Mouse (Mus musculus) hindbrain, embryonic 12.5 days (tissue): ENCODE measurements around the gene Nfya. TPM values are rescaled to one million over a fixed set of nuclear protein-coding genes. Genes with fewer than 3 reads are reported as not detected.

Experiments
- ATAC-seq: fragments of 200-750 bp; cut with Nextera tagmentation; 2 replicates; pipeline ENCODE4 v1.8.0; 2017; ENCODE audit warnings: moderate TSS enrichment; ENCODE audit not compliant: low FRiP score
- H3K27ac ChIP-seq: fragments of 300-500 bp; sonication (generic); 2 replicates; pipeline ENCODE4 v1.5.1; 2016; ENCODE audit warnings: mild to moderate bottlenecking
- H3K27me3 ChIP-seq: fragments of 300-500 bp; sonication (generic); 2 replicates; pipeline ENCODE4 v1.6.1; 2016; ENCODE audit warnings: mild to moderate bottlenecking
- H3K36me3 ChIP-seq: fragments of 300-500 bp; sonication (generic); 2 replicates; pipeline ENCODE4 v1.6.1; 2016; ENCODE audit warnings: mild to moderate bottlenecking
- H3K4me1 ChIP-seq: fragments of 300-500 bp; sonication (generic); 2 replicates; pipeline ENCODE4 v1.6.1; 2016
- H3K4me2 ChIP-seq: fragments of 300-500 bp; sonication (generic); replicated peaks from 2 replicates; pipeline ENCODE4 v1.6.1; 2016; ENCODE audit warnings: mild to moderate bottlenecking
- H3K4me3 ChIP-seq: fragments of 300-500 bp; sonication (generic); 2 replicates; pipeline ENCODE4 v1.5.1; 2016; ENCODE audit warnings: mild to moderate bottlenecking
- H3K9ac ChIP-seq: fragments of 300-500 bp; sonication (generic); 2 replicates; pipeline ENCODE4 v1.6.1; 2016; ENCODE audit warnings: mild to moderate bottlenecking, moderate library complexity
- H3K9me3 ChIP-seq: fragments of 300-500 bp; sonication (generic); replicated peaks from 2 replicates; pipeline ENCODE4 v1.6.1; 2016; ENCODE audit warnings: mild to moderate bottlenecking
- WGBS: fragments of 180-500 bp; shearing (Covaris S2); methylation state at CpG from one replicate; pipeline ENCODE4 v1.1.7; 2016; 5-methylcytosine and 5-hydroxymethylcytosine counted together
- polyA plus RNA-seq: library from polyadenylated mRNA; unstranded; fragments of >200 nt; fragmentation: Nextera tagmentation; extraction: Ambion mirVana; gene quantifications from 2 replicates; pipeline ENCODE4 v1.2.1, GENCODE M21; 2016

The Nfya gene
- polyA plus RNA-seq, 1 experiment from 2014 or later: 16.7 TPM

DNA sequence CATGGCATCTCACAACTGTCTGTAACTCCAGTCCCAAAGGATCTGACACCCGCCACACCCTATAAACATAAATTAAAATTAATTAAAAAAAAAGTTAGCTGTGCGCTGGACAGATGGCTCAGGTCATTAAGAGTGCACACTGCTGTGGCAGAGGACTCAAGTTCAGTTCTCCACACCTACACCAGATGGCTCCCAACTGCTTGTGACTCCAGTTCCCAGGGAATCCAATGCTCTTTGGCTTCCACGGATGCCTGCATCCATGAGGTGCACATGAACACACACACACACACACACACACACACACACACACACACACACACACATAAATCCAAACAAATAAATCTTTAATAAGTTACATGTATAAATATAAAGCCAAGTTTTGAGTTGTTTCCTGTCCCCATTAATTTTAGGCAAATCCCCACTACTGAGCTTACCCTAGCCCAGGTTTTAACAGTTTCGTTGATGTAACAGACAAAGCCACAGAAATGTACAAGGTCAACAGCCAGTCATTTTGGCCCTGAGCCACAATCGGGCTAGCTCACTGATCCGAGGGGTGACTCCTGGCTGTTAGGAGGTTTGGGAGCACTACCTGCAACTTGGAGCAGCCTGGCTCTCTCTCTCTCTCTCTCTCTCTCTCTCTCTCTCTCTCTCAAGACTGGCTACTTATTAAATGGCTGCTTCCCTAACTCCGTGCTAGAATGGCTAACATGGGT is 33.2 kb upstream of the Nfya start:
- 0 out of 2 replicates have a peak, but pooled peaks have one; percentile 41 for ATAC-seq
- no peak overlapping the region for H3K4me2 ChIP-seq
- no peaks in the 10 kb centered on the region for H3K36me3 ChIP-seq
- no peaks in the 10 kb centered on the region for H3K27me3 ChIP-seq
- no peaks in the 10 kb centered on the region for H3K9me3 ChIP-seq
- no peak overlapping the region for H3K4me3 ChIP-seq
- no peak overlapping the region for H3K27ac ChIP-seq
- no peaks in the 10 kb centered on the region for H3K4me1 ChIP-seq
- H3K9ac ChIP-seq: no peak overlapping the region
- WGBS: 61% methylated on average over 7 of the region's 7 CpGs

DNA sequence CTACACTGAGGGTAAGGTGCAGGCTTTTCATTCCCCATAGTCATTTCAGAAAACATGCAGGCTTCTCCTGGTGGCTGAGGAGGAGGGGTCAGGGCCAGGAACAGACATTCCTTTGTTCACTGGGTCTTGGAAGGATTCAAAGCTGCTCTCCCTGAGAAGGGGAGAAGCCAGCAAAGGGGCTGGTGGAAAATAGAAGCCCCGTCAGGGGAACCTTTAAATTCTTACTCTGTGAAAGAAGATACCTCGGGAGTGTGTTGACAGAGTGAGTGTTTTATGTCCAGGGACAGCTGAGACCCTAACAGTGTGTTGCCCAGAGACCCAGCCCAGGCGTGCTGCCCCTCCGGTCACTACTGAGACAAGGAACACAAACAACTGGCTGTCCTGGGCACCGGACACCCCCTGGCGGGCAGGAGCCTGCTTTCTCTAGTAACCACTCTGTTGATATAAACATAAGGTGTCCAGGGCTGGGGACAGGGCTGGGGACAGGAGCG is 27.8 kb upstream of the Nfya start:
- Histone ChIP-seq H3K4me3 (no peak overlapping the region), H3K4me1 (peaks cover 12% of the 10 kb centered on the region), H3K27ac (peak overlapping the region; percentile 53), H3K9me3 (no peaks in the 10 kb centered on the region), H3K4me2 (no peak overlapping the region), H3K9ac (no peak overlapping the region), H3K36me3 (no peaks in the 10 kb centered on the region), H3K27me3 (no peaks in the 10 kb centered on the region)
- WGBS: 39% methylated on average over 7 of the region's 7 CpGs
- ATAC-seq: no peak

DNA sequence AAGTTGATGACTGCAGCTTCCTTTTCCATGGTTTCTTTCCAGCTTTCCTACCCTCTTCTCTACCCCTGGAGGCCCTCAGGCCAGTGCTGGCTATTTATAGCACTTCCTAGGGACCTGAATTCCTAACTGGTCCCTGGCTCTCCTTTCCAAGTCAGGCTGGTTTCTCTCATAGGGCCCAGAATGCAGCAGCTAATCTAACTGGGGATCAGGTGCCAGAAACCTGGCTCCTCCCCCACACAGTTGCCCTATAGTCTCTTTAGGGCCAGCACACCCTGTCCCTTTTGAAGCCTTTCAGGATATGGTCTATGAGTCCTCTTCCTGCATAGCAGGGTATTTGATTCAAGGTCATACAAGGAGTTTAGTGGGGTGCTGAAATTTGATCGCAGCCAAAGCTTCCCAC is 26.8 kb upstream of the Nfya start:
- H3K27ac ChIP-seq: peak overlapping the region; percentile 36; the same call in 1 of the 2 replicates

DNA sequence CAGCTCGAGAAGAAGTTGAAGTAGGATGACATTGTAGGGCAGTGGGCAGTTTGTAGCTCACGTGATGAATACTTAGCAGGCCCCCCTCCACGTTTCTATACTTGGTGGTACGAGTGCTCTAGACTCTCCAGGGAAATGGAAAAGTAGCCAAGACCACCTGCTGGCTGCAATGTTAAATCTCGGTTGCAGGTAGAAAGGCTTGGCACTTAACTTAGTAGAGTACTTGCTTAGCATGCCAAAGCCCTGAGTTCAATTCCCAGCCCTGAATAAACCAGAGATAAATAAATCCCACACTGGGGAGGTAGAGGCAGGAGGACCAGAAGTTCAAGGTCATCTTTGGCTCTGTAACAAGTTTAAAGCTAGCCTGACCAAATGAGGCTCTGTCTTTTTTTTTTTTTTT is 24.8 kb upstream of the Nfya start:
- WGBS: 81% methylated on average over 5 of the region's 5 CpGs
- H3K4me2 ChIP-seq: no peak overlapping the region
- H3K4me1 ChIP-seq: peaks cover 24% of the 10 kb centered on the region
- no peak overlapping the region for H3K27ac ChIP-seq
- H3K9ac ChIP-seq: no peak overlapping the region
- no peaks in the 10 kb centered on the region for H3K36me3 ChIP-seq
- H3K27me3 ChIP-seq: no peaks in the 10 kb centered on the region
- H3K9me3 ChIP-seq: no peaks in the 10 kb centered on the region
- ATAC-seq: no peak
- H3K4me3 ChIP-seq: no peak overlapping the region

More for the DNA sequence above, 26.8 kb upstream of the Nfya start:
- Histone ChIP-seq H3K4me3 (no peak overlapping the region), H3K36me3 (no peaks in the 10 kb centered on the region), H3K4me1 (peaks cover 14% of the 10 kb centered on the region), H3K27me3 (no peaks in the 10 kb centered on the region), H3K9ac (no peak overlapping the region), H3K4me2 (no peak overlapping the region), H3K9me3 (no peaks in the 10 kb centered on the region)
- WGBS: 74% methylated on average over 1 of the region's 1 CpGs
- no peak for ATAC-seq

DNA sequence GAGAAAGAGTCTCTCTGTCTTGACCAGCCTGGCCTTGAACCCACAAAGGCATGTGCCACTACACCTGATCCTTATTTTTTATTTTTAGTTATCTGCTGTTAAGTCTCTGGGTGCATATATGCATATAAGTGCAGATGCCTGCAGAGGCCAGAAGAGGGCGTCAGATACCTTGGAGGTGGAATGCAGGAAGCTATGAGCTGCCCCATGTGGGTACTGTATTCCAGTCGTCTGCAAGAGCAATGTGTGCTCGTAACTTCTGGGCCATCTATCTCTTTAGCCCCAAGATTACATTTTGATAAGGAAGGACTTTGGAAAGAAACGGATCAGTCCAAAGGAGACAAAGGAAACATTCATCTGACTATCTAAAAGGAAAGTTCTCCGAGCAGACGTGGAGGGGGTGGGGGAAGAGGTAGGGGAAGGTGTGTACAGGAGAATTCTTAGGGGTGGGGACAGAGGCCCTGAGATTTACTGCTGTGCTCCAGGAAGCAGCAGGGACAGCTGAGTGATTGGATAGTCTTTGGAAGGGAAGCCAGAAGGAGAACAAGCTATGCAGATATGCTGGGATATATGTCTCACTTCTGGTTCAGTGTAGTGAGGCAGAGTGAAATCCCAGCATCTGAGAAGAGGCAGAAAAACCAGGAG is 24.1 kb upstream of the Nfya start:
- H3K9me3 ChIP-seq: no peaks in the 10 kb centered on the region
- H3K4me2 ChIP-seq: no peak overlapping the region
- H3K36me3 ChIP-seq: no peaks in the 10 kb centered on the region
- no peak for ATAC-seq
- H3K4me1 ChIP-seq: peaks cover 24% of the 10 kb centered on the region
- no peak overlapping the region for H3K27ac ChIP-seq
- no peak overlapping the region for H3K4me3 ChIP-seq
- WGBS: 70% methylated on average over 6 of the region's 6 CpGs
- H3K27me3 ChIP-seq: no peaks in the 10 kb centered on the region
- H3K9ac ChIP-seq: no peak overlapping the region

DNA sequence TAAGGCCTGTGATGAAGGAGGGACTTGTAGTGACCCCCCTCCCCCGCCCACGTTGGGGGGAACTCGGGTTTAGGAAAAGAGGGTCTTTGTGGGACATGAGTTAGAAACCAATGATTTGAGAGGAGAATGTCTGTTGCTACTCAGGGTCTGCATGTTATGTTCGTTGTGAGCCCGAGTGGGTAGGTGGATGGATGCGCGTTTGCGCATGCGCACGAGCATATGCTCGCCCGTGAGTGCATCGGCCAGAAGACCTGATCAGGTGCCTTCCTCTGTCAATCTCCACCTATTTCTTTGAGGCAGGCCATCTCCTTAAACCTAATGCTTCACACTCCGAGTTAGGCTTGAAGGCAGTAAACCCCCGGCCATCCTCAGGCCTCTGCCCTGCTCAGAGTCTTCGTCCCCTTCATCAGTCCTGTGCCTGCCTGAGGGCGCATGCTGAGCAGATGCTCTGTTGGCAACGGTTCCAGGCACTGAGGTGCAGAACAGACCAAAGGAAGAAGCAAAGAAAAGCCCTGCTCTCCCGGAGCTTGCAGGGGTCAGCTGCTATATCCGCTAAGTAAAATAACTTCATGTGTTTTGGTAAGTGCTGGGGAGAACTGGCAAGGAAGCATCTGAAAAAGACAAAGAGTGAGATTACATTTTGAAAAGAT is 23.4 kb upstream of the Nfya start:
- H3K4me2 ChIP-seq: no peak overlapping the region
- no peaks in the 10 kb centered on the region for H3K9me3 ChIP-seq
- no peaks in the 10 kb centered on the region for H3K27me3 ChIP-seq
- no peak overlapping the region for H3K9ac ChIP-seq
- H3K36me3 ChIP-seq: no peaks in the 10 kb centered on the region
- H3K4me1 ChIP-seq: peaks cover 27% of the 10 kb centered on the region
- ATAC-seq: no peak; the same call in 1 of the 2 replicates
- no peak overlapping the region for H3K27ac ChIP-seq
- H3K4me3 ChIP-seq: no peak overlapping the region
- WGBS: 79% methylated on average over 20 of the region's 20 CpGs

DNA sequence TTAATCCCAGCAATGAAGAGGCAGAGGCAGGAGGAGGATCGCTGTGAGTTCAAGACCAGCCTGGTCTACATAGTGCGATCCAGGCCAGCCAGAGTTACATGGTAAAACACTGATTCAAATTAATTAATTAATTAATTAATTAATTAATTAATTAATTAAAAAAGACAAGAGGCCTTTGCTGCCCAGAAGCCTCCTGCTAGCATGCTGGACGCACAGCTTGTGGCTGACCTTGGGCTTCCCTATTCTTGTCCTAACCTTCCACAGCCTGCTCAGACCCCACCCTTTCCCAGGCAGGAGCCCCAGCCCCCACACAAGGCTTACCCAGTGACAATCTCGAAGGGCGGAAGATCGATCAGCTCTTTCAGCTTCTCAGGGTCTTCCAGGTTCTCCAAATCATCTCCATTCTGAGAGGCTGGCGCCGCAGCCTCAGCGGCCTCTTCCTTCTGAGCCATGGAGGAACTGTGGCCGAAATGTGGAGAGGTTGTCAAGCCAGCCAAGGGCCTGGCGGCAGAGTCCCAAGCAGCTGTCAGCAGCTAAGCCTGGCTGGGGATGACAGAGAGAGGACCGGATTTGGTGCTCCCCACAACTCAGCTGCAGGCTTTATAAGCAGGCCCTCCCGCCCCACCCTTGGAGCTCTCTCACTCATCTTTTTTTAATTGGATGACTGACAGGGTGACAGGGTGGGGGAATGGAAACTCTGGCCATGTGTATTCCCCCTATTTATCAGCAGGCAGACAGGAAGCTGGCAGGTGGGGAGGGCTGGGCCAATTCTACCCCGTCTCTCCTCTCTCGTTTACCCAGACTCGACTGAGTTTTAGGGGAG is 22.7 kb upstream of the Nfya start, which contains the start of gene Apobec2:
TSS of gene Apobec2 (minus strand) at position 773 of the 823 bp plus-strand sequence.
- no peak within 1 kb of the TSS for H3K4me2 ChIP-seq
- H3K36me3 ChIP-seq: no peaks in the 10 kb centered on the region
- peak within 1 kb of the TSS; percentile 12; the same call in 1 of the 2 replicates for H3K27ac ChIP-seq
- no peaks in the 10 kb centered on the region for H3K27me3 ChIP-seq
- H3K4me1 ChIP-seq: peaks cover 27% of the 10 kb centered on the region
- H3K9me3 ChIP-seq: no peaks in the 10 kb centered on the region
- no peak for ATAC-seq
- no peak within 1 kb of the TSS for H3K9ac ChIP-seq
- whole genome bisulfite sequencing: 64% methylated on average over 16 of the region's 16 CpGs
- no peak within 1 kb of the TSS for H3K4me3 ChIP-seq

DNA sequence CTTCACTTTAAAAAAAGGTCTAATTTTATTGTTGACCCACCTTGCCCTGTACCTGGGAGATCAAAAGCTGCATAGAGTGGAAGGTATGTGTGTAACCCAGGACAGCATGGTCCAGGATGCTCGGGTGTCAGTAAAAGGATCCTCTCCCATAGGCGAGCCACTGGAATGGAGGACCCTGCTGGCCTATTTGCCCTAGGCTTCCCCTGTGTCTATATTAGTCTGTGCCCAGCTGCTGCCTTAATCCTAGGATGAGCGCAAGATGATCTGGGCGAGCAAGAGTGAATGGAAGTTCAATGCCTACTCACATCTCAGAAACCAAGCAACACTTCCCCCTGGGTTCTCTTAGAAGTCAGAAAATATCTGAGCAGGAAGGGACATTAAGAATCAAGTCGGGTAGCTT is 21.3 kb upstream of the Nfya start:
- WGBS: 67% methylated on average over 5 of the region's 5 CpGs
- no peaks in the 10 kb centered on the region for H3K27me3 ChIP-seq
- ATAC-seq: no peak

DNA sequence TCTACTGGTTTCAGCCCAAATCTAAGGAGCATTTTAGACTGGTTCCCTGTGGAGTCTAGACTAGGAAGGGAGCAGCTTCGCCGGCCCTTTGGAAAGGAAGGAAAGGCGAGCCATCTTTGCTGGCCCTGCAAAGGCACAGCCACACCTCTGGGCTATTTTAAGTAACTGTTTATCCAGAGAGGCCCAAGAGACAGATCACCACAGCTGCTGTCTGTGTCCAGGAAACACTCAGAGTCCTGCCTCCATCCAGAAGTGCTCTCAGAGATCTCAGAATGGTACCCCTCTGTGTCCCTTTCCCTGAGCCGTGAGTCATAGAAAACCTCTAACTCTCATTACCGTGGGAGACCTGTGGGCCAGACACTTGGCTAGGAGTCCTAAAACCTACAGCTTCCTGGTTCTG is 20.7 kb upstream of the Nfya start:
- H3K4me2 ChIP-seq: no peak overlapping the region
- H3K9me3 ChIP-seq: no peaks in the 10 kb centered on the region
- H3K27me3 ChIP-seq: no peaks in the 10 kb centered on the region
- 55% methylated on average over 5 of the region's 5 CpGs for WGBS
- no peak overlapping the region for H3K9ac ChIP-seq
- no peaks in the 10 kb centered on the region for H3K36me3 ChIP-seq
- H3K4me1 ChIP-seq: peaks cover 33% of the 10 kb centered on the region
- ATAC-seq: no peak
- H3K4me3 ChIP-seq: no peak overlapping the region
- H3K27ac ChIP-seq: no peak overlapping the region

More for the DNA sequence above, 21.3 kb upstream of the Nfya start:
- H3K4me2 ChIP-seq: no peak overlapping the region
- peaks cover 29% of the 10 kb centered on the region for H3K4me1 ChIP-seq
- no peak overlapping the region for H3K9ac ChIP-seq
- no peak overlapping the region for H3K4me3 ChIP-seq
- H3K9me3 ChIP-seq: no peaks in the 10 kb centered on the region
- H3K36me3 ChIP-seq: no peaks in the 10 kb centered on the region
- no peak overlapping the region for H3K27ac ChIP-seq

DNA sequence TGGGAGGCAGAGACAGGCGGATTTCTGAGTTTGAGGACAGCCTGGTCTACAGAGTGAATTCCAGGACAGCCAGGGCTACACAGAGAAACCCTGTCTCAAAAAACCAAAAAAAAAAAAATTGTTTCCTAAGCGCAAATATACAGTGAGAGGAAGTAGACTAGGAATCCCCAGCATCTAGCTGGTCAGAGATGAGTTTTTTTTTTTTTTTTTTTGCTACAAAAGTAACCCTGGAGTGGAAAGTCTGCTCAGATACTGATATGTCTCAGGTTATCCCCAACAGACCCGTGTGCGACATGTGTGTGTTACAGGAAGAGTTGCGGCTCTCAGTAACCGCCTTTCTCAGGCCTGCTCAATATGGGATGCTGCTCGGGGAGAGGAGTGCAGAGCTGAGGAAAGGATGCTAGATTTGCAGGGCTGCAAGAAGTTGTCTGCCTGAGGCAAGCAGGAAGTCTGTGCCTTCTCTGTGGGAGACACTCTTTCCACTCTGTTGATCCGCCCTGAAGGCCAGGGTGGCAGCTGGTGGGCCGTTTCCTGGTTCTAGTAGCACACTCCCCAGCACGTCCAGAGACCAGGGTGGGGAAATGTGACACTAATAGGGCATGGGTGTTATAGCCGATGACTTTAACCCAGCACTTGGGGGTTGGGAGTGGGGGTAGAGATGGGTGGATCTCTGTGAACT is 18.3 kb upstream of the Nfya start:
- H3K4me1 ChIP-seq: peaks cover 32% of the 10 kb centered on the region
- 72% methylated on average over 11 of the region's 11 CpGs for WGBS

DNA sequence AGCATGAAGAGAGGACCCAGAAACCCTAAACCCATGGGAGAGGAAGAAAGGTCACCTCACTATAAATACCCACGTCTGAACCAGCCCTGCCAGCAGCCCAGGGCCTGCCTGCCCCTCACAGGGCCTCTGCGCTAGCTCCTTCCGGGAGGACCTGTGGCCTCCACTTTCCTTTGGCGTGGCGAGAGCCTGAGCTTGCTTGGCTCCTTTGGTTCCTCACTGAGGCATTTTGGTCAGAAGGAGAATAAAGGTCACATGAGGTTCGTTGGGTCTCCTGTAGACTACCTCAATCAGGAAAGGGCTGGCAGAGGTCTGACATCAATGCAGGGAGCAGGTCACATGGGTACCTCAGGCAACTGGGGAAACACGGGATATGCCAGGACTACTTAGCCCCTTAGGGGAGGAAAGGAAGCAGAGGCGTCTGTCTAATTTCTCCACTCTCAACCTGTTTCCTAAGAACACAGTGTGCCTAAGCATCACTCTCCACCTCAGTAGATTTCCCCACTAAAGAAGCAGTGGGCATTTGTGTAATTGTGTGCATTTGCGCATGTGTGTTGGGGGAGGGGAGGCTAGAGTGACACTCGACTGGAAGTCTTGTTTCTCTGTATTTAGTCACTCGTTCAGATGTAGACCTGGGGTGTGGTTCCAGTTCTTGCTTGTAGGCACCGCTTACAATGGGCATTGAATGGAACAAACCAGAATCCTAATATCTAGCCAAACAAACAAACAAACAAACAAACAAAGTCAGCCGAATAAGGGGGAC is 17.5 kb upstream of the Nfya start:
- H3K4me1 ChIP-seq: peaks cover 24% of the 10 kb centered on the region
- no peak overlapping the region for H3K27ac ChIP-seq
- no peak overlapping the region for H3K4me2 ChIP-seq
- ATAC-seq: no peak
- no peak overlapping the region for H3K4me3 ChIP-seq
- no peaks in the 10 kb centered on the region for H3K36me3 ChIP-seq
- no peaks in the 10 kb centered on the region for H3K9me3 ChIP-seq
- no peak overlapping the region for H3K9ac ChIP-seq
- H3K27me3 ChIP-seq: no peaks in the 10 kb centered on the region
- 63% methylated on average over 13 of the region's 13 CpGs for WGBS

More for the DNA sequence above, 18.3 kb upstream of the Nfya start:
- no peak for ATAC-seq
- Histone ChIP-seq H3K9me3 (no peaks in the 10 kb centered on the region), H3K4me2 (no peak overlapping the region), H3K4me3 (no peak overlapping the region), H3K27ac (no peak overlapping the region), H3K9ac (no peak overlapping the region), H3K36me3 (no peaks in the 10 kb centered on the region), H3K27me3 (no peaks in the 10 kb centered on the region)
